Mouse (Mus musculus): ENCODE results near the gene Zfp865. TPM values are rescaled to one million over a fixed set of nuclear protein-coding genes. Genes with fewer than 3 reads are reported as not detected.
"Not testable (repeated sequence)": the region's sequence is repeated elsewhere in the genome, so short reads cannot be mapped to it uniquely, and the experiment has no call there.

Zfp865 gene
- total RNA-seq, 2 experiments from 2014 or later = 11.5 to 14.0 TPM

- peak; percentile 80 to 85 for DNase-seq
These were observed 31.3 kb downstream of the Zfp865 start, which contains the start of gene Zfp580 for GRCm38 (mm10) chr7:5051193-5052192. Gene Zfp580, plus strand, starts transcription at chr7:5051538.

- DNase-seq = no peak
These were observed 32.3 kb downstream of the Zfp865 start for GRCm38 (mm10) chr7:5052438-5052837.

GRCm38 (mm10) chr7:5052931-5053343 is 32.8 kb downstream of the Zfp865 start:
- DNase-seq = no peak

- DNase-seq = no peak
These were observed 33.4 kb downstream of the Zfp865 start for GRCm38 (mm10) chr7:5053456-5054179.

- DNase-seq = no peak
These were observed 36.6 kb downstream of the Zfp865 start for GRCm38 (mm10) chr7:5056651-5057263.

GRCm38 (mm10) chr7:5057381-5057780 is 37.2 kb downstream of the Zfp865 start:
- DNase-seq = no peak

- DNase-seq = no peak
These were observed 37.6 kb downstream of the Zfp865 start for GRCm38 (mm10) chr7:5057804-5058203.

- DNase-seq = no peak
These were observed 38.5 kb downstream of the Zfp865 start for GRCm38 (mm10) chr7:5058631-5059030.

- DNase-seq = peak in 1 of 2 experiments; percentile 41
These were observed 39.2 kb downstream of the Zfp865 start for GRCm38 (mm10) chr7:5059421-5059820.

GRCm38 (mm10) chr7:5060239-5060731 is 40.1 kb downstream of the Zfp865 start:
- peak; percentile 85 for DNase-seq

GRCm38 (mm10) chr7:5060944-5061773 is 41.0 kb downstream of the Zfp865 start:
- DNase-seq = peak; percentile 98 to 100

GRCm38 (mm10) chr7:5061774-5062359 is 41.7 kb downstream of the Zfp865 start, which contains the start of gene U2af2:
Gene U2af2, plus strand, starts transcription at chr7:5062143.
- DNase-seq = peak; percentile 94 to 95

- peak; percentile 77 to 82 for DNase-seq
These were observed 42.3 kb downstream of the Zfp865 start for GRCm38 (mm10) chr7:5062360-5063001.

- DNase-seq = no peak
These were observed 44.7 kb downstream of the Zfp865 start for GRCm38 (mm10) chr7:5064886-5065285.

- DNase-seq = no peak
These were observed 53.4 kb downstream of the Zfp865 start for GRCm38 (mm10) chr7:5073586-5073985.

GRCm38 (mm10) chr7:5074984-5075383 is 54.8 kb downstream of the Zfp865 start:
- DNase-seq = no peak

- no peak for DNase-seq
These were observed 56.8 kb downstream of the Zfp865 start for GRCm38 (mm10) chr7:5076931-5077330.

GRCm38 (mm10) chr7:5079365-5080009 is 59.3 kb downstream of the Zfp865 start:
- not testable (repeated sequence) for DNase-seq

- peak; percentile 96 to 98 for DNase-seq
These were observed 60.0 kb downstream of the Zfp865 start, which contains the start of gene Epn1 for GRCm38 (mm10) chr7:5080010-5080751. Gene Epn1, plus strand, starts transcription at chr7:5080235.
